Mouse (Mus musculus) intestine, embryonic 15.5 days (tissue): ENCODE measurements around the gene Nop16. TPM values are rescaled to one million over a fixed set of nuclear protein-coding genes. Genes with fewer than 3 reads are reported as not detected.

Experiments used
- ATAC-seq: fragments of 200-750 bp; cut with Nextera tagmentation; 2 replicates; pipeline ENCODE4 v1.8.0; 2017; ENCODE audit warnings: moderate TSS enrichment, moderate library complexity
- H3K27ac ChIP-seq: fragments of 300-500 bp; sonication (generic); 2 replicates; pipeline ENCODE4 v1.5.1; 2015; ENCODE audit warnings: mild to moderate bottlenecking, inconsistent platforms
- H3K27me3 ChIP-seq: fragments of 300-500 bp; sonication (generic); replicated peaks from 2 replicates; pipeline ENCODE4 v1.6.1; 2015; ENCODE audit warnings: inconsistent platforms
- H3K36me3 ChIP-seq: fragments of 300-500 bp; sonication (generic); 2 replicates; pipeline ENCODE4 v1.6.1; 2015; ENCODE audit warnings: inconsistent platforms
- H3K4me1 ChIP-seq: fragments of 300-500 bp; sonication (generic); replicated peaks from 2 replicates; pipeline ENCODE4 v1.6.1; 2015; ENCODE audit warnings: inconsistent platforms
- H3K4me2 ChIP-seq: fragments of 300-500 bp; sonication (generic); replicated peaks from 2 replicates; pipeline ENCODE4 v1.6.1; 2015; ENCODE audit warnings: mild to moderate bottlenecking, inconsistent platforms
- H3K4me3 ChIP-seq: fragments of 300-500 bp; sonication (generic); replicated peaks from 2 replicates; pipeline ENCODE4 v1.5.1; 2015; ENCODE audit warnings: inconsistent platforms
- H3K9ac ChIP-seq: fragments of 300-500 bp; sonication (generic); 2 replicates; pipeline ENCODE4 v1.6.1; 2015; ENCODE audit warnings: inconsistent platforms
- H3K9me3 ChIP-seq: fragments of 300-500 bp; sonication (generic); 2 replicates; pipeline ENCODE4 v1.6.1; 2016; ENCODE audit warnings: inconsistent platforms
- whole genome bisulfite sequencing: fragments of 180-500 bp; shearing (Covaris S2); methylation state at CpG from one replicate; pipeline ENCODE4 v1.1.7; 2015; 5-methylcytosine and 5-hydroxymethylcytosine counted together
- polyA plus RNA-seq: library from polyadenylated mRNA; unstranded; fragments of >200 nt; fragmentation: Nextera tagmentation; extraction: Ambion mirVana; gene quantifications from 2 replicates; pipeline ENCODE4 v1.2.1, GENCODE M21; 2015

Nop16 gene
- polyA plus RNA-seq, 1 experiment from 2014 or later = 86.1 TPM

- Histone ChIP-seq H3K9ac (no peak overlapping the region), H3K4me2 (no peak overlapping the region), H3K27me3 (no peaks in the 10 kb centered on the region), H3K4me3 (no peak overlapping the region), H3K4me1 (no peaks in the 10 kb centered on the region), H3K9me3 (no peaks in the 10 kb centered on the region), H3K36me3 (peaks cover 14% of the 10 kb centered on the region), H3K27ac (no peak overlapping the region)
- no peak for ATAC-seq
- 82% methylated on average over 7 of the region's 7 CpGs for WGBS
Measured at GRCm38 (mm10) chr13:54548036-54548435, 41.9 kb downstream of the Nop16 start.

Other genes starting within 250 kb of the Nop16 start
- gene Cplx2, start 218.7 kb downstream of the Nop16 start, polyA plus RNA-seq = 3.2 and 3.4 TPM in 2 replicates
- 100 and 101 TPM in 2 replicates for gene Thoc3, start 121.2 kb downstream of the Nop16 start, polyA plus RNA-seq
- gene Simc1, start 86.3 kb downstream of the Nop16 start, polyA plus RNA-seq = 6.3 and 6.9 TPM in 2 replicates
- gene 4833439L19Rik, start 24.7 kb downstream of the Nop16 start, polyA plus RNA-seq = 107 and 110 TPM in 2 replicates
- gene Arl10, start 15.1 kb downstream of the Nop16 start, polyA plus RNA-seq = 21.7 and 25.2 TPM in 2 replicates
- gene Higd2a, start 117 bp upstream of the Nop16 start, polyA plus RNA-seq = 233 and 239 TPM in 2 replicates
- gene Cltb, start 21.3 kb upstream of the Nop16 start, polyA plus RNA-seq = 76.9 and 78.6 TPM in 2 replicates
- gene Faf2, start 31.7 kb upstream of the Nop16 start, polyA plus RNA-seq = 67.5 and 68.5 TPM in 2 replicates
- gene Rnf44, start 103.8 kb upstream of the Nop16 start, polyA plus RNA-seq = 77.9 and 78.3 TPM in 2 replicates
- gene Cdhr2, start 111.4 kb upstream of the Nop16 start, polyA plus RNA-seq = 32.2 and 37.2 TPM in 2 replicates
- gene Gprin1, start 159.8 kb upstream of the Nop16 start, polyA plus RNA-seq = 0.53 and 0.82 TPM in 2 replicates
- gene Sncb, start 176.5 kb upstream of the Nop16 start, polyA plus RNA-seq = 0.24 and 0.42 TPM in 2 replicates
- not detected in 2 replicates for gene Eif4e1b, start 193.9 kb upstream of the Nop16 start, polyA plus RNA-seq
- 13.9 TPM in 2 replicates for gene Tspan17, start 199.3 kb upstream of the Nop16 start, polyA plus RNA-seq